Mouse (Mus musculus) A20 (cell line): ENCODE results near the gene Mcam.

Source experiments
- DNase-seq: peaks from one replicate; pipeline ENCODE4 v3.0.0-alpha.2; 2011; ENCODE audit warnings: low read depth, low spot score

The Mcam gene

GRCm38 (mm10) chr9:44134101-44134850 is at the start of gene Mcam:
Gene Mcam (plus strand): TSS chr9:44134469.
- DNase-seq, result no peak

GRCm38 (mm10) chr9:44084659-44085229 is 49.5 kb upstream of the Mcam start:
- peak; percentile 92 for DNase-seq

GRCm38 (mm10) chr9:44085276-44085675 is 49.0 kb upstream of the Mcam start:
- DNase-seq, result no peak

GRCm38 (mm10) chr9:44085741-44086665 is 48.3 kb upstream of the Mcam start:
- peak; percentile 27 for DNase-seq

- peak; percentile 65 for DNase-seq
These were observed 47.3 kb upstream of the Mcam start for GRCm38 (mm10) chr9:44086960-44087359.

- DNase-seq, result peak; percentile 90
These were observed 46.4 kb upstream of the Mcam start for GRCm38 (mm10) chr9:44087761-44088455.

GRCm38 (mm10) chr9:44088877-44089608 is 45.2 kb upstream of the Mcam start:
- peak; percentile 60 for DNase-seq

- peak; percentile 96 for DNase-seq
These were observed 40.4 kb upstream of the Mcam start for GRCm38 (mm10) chr9:44093612-44094503.

GRCm38 (mm10) chr9:44094737-44095136 is 39.5 kb upstream of the Mcam start:
- DNase-seq, result peak; percentile 84

GRCm38 (mm10) chr9:44095781-44096180 is 38.5 kb upstream of the Mcam start:
- DNase-seq, result peak; percentile 76

GRCm38 (mm10) chr9:44096536-44096935 is 37.7 kb upstream of the Mcam start:
- DNase-seq, result no peak

- DNase-seq, result no peak
These were observed 32.8 kb upstream of the Mcam start, which contains the start of gene Mfrp for GRCm38 (mm10) chr9:44101490-44101889. Gene Mfrp (plus strand): TSS chr9:44101729.

GRCm38 (mm10) chr9:44104881-44105280 is 29.4 kb upstream of the Mcam start:
- DNase-seq, result no peak

GRCm38 (mm10) chr9:44105781-44106180 is 28.5 kb upstream of the Mcam start:
- DNase-seq, result no peak

- no peak for DNase-seq
These were observed 28.1 kb upstream of the Mcam start for GRCm38 (mm10) chr9:44106182-44106581.

- no peak for DNase-seq
These were observed 27.7 kb upstream of the Mcam start for GRCm38 (mm10) chr9:44106596-44106995.

- no peak for DNase-seq
These were observed 27.2 kb upstream of the Mcam start, which contains the start of gene C1qtnf5 for GRCm38 (mm10) chr9:44107110-44107509. Gene C1qtnf5 (plus strand): TSS chr9:44107245.

GRCm38 (mm10) chr9:44107557-44108179 is 26.6 kb upstream of the Mcam start:
- DNase-seq, result no peak
